Comparison of ENCODE assay signal across 17 mouse cellular contexts in the genomic region with DNA sequence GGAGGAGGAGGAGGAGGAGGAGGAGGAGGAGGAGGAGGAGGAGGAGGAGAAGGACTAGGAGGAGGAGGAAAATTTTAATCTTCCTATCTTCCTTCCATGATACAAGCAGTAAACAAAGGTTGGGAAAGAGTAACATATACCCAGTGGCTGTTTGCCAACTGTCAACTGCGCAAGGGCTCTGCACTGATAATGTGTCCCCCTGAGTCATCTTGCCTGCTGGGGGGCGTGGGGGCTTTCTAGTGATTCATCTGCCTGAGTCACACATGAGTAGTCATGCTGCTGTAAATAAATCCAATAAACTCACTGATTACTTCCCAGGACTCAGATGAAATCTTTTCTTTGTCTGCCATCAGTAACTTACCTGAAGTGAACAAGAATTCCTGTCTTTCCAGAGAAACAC.
DNase-seq lines count a peak whose midpoint lies in the region; ATAC-seq lines count a peak whose summit lies in the region.
"Had no signal": no experiment of that assay in that cellular context is flagged by ENCODE, and none has a peak within 500 bp of the region (broad histone marks: within the 10 kb centered on the region; RNA-seq: fewer than 3 reads in every experiment).

No protein-coding gene starts in this region.

- no peaks in the 10 kb centered on the region for H3K36me3 ChIP-seq in heart, embryonic 10.5 days
- H3K36me3 ChIP-seq in hindbrain, embryonic 11.5 days (ENCODE audit: control insufficient read depth, insufficient read depth, low read length): no peaks in the 10 kb centered on the region
- H3K36me3 ChIP-seq: heart, embryonic 12.5 days; neural tube, embryonic 13.5 days had no signal

- peak; percentile 26 to 48 for DNase-seq in urinary bladder, adult 18-20 months (ENCODE audit: low spot score in 2 of 2)
- DNase-seq in urinary bladder, postnatal 10 days (ENCODE audit: low spot score): no peak
- peak; percentile 54 for DNase-seq in adrenal gland, adult 8-10 months
- peak; percentile 3 to 6 for DNase-seq in left cerebral cortex, adult 9 months (ENCODE audit: low spot score in 2 of 2)
- DNase-seq in kidney, postnatal 4 days: no peak
- DNase-seq in heart, embryonic 10.5 days (ENCODE audit: low spot score): no peak
- DNase-seq in hindbrain, embryonic 11.5 days (ENCODE audit: low spot score): no peak
- DNase-seq in kidney, adult 11 months: no peak
- DNase-seq: cerebellum, adult 2 months; embryo, embryonic 11 days; gastrocnemius, postnatal 25 days; lung, adult 2 months had no signal

- H3K4me2 ChIP-seq in hindbrain, embryonic 11.5 days (replicated peaks; ENCODE audit: low read depth, low read length): no peak overlapping the region
- H3K4me2 ChIP-seq: heart, embryonic 12.5 days; neural tube, embryonic 13.5 days had no signal

- no peak overlapping the region for H3K27ac ChIP-seq in heart, embryonic 10.5 days
- no peak overlapping the region for H3K27ac ChIP-seq in hindbrain, embryonic 11.5 days (ENCODE audit: low read depth, low read length)
- H3K27ac ChIP-seq: kidney, postnatal 0 days; neural tube, embryonic 13.5 days had no signal

- H3K9me3 ChIP-seq in heart, embryonic 10.5 days: no peaks in the 10 kb centered on the region
- no peaks in the 10 kb centered on the region for H3K9me3 ChIP-seq in hindbrain, embryonic 11.5 days (ENCODE audit: control insufficient read depth, low read length)
- H3K9me3 ChIP-seq: heart, embryonic 12.5 days; neural tube, embryonic 13.5 days had no signal

- no peaks in the 10 kb centered on the region for H3K27me3 ChIP-seq in heart, embryonic 10.5 days (ENCODE audit: insufficient read depth, poor library complexity, severe bottlenecking)
- H3K27me3 ChIP-seq in hindbrain, embryonic 11.5 days (ENCODE audit: control insufficient read depth, insufficient read depth, low read length): no peaks in the 10 kb centered on the region
- H3K27me3 ChIP-seq: heart, embryonic 12.5 days; neural tube, embryonic 13.5 days had no signal

- H3K9ac ChIP-seq in hindbrain, embryonic 11.5 days (ENCODE audit: low read depth, low read length): no peak overlapping the region
- H3K9ac ChIP-seq: heart, embryonic 12.5 days; neural tube, embryonic 13.5 days had no signal

- WGBS in heart, embryonic 10.5 days: 83% methylated on average over 2 of the region's 2 CpGs
- WGBS in hindbrain, embryonic 11.5 days: 89% methylated on average over 2 of the region's 2 CpGs

- H3K4me1 ChIP-seq in heart, embryonic 10.5 days: no peaks in the 10 kb centered on the region
- H3K4me1 ChIP-seq in hindbrain, embryonic 11.5 days (replicated peaks; ENCODE audit: control insufficient read depth, insufficient read depth, low read length): no peaks in the 10 kb centered on the region
- H3K4me1 ChIP-seq: heart, embryonic 12.5 days; neural tube, embryonic 13.5 days had no signal

- H3K4me3 ChIP-seq in heart, embryonic 10.5 days: no peak overlapping the region
- no peak overlapping the region for H3K4me3 ChIP-seq in hindbrain, embryonic 11.5 days (ENCODE audit: low read depth, low read length)
- H3K4me3 ChIP-seq: heart, embryonic 12.5 days; neural tube, embryonic 13.5 days had no signal

- no peak for ATAC-seq in hindbrain, embryonic 11.5 days (ENCODE audit: low FRiP score)
- ATAC-seq: forebrain, embryonic 16.5 days; inflammation-experienced regulatory T-cells, adult 6 months had no signal

Comparison
In these comparisons a context has a peak if more than half of its experiments do, and no peak if none do; other contexts are left out.
1. DNase-seq: peak in urinary bladder, adult 18-20 months (2 of 2), adrenal gland, adult 8-10 months (single experiment) and left cerebral cortex, adult 9 months (2 of 2); none in urinary bladder, postnatal 10 days (single experiment), kidney, postnatal 4 days (0 of 2), heart, embryonic 10.5 days (single experiment), hindbrain, embryonic 11.5 days (single experiment) and kidney, adult 11 months (single experiment).